Mouse (Mus musculus): ENCODE results near the gene Prcd.

- no peak for TF ChIP-seq POLR2A (IDR thresholded peaks at IDR 0.05; ENCODE audit: low read depth, low read length)
- no peak for TF ChIP-seq CTCF (IDR thresholded peaks at IDR 0.05; ENCODE audit: borderline replicate concordance, insufficient read depth, low read length)
Measured at GRCm38 (mm10) chr11:116613234-116613633, 40.1 kb upstream of the Prcd start.

Measured in embryonic fibroblast, embryonic 13.5 days (primary cell).